Mouse (Mus musculus) erythroblast, embryonic 14.5 days (primary cell): ENCODE measurements around the gene Hfe2.

Source experiments
- GATA1 ChIP-seq: IDR thresholded peaks from 2 replicates; pipeline ENCODE4 v1.6.1; 2012; ENCODE audit warnings: low read length, inconsistent platforms, mixed read lengths
- TAL1 ChIP-seq: IDR thresholded peaks from 3 replicates; pipeline ENCODE4 v1.6.1; 2012; ENCODE audit warnings: low read length, inconsistent platforms, mixed read lengths

DNA sequence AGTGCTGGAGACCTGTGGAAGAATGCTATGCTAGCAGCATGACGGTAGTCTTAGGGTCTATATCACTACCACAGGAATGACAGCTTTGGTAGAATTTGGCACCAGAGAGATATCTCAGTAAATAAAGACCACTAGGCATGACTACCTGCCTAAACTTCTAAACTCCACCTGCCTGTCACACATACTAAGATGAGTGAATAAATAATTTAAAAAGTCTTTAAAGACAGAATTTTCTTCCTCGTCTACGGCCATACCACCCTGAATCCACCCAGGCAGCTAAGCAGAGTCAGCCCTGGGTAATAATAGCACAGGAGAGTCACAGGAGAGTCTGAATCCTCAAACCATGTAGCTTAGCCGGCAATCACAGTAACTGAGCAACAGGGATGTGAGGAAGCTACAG lies 40.1 kb upstream of the Hfe2 start:
- TF ChIP-seq TAL1: no peak
- no peak for TF ChIP-seq GATA1
